Mouse (Mus musculus): Measurements from ENCODE around the gene Bckdha.

Bckdha gene

GRCm38 (mm10) chr7:25681341-25682231, 22.8 kb upstream of the Bckdha start:
- DNase-seq, result no peak

DNA sequence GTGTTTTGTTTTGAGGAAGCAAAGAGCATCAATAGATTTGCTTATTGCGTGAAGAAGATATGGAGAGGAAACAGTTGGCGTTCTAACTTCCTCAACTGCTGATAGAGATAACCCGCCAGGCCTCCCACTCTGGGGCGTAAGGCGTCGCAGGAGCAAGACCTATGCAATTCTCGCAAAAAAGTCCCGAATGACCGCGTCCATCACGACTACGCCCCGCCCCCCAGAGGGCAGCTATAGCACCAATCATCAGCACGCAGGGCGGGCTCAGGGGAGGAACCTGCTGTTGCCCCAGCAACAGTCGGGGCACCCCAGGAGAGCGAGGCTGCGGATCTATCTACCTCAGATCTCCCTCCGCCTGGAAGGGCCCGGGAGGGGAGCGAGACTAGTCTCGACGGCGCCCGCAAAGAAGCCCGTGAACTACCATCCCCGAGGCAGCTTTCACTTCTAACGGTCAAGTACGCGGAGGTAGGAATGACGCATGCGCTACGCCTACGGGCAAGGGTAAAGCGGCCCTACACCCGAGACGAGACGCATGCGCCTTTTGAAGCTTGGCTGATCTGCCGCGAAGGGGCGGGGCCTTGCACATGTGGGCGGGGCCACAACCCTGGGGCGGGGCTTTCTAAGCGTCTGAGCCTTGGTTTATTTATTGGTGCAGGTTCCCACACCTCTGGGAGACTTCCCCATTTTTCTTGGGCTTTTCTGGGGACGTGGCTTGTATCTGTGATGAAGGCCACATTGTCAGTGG, 21.9 kb upstream of the Bckdha start, which contains the start of gene B9d2:
Gene B9d2, plus strand, starts transcription at position 267 of the 745 bp plus-strand sequence.
- DNase-seq, result peak; percentile 99

- no peak for DNase-seq
Observed at GRCm38 (mm10) chr7:25679971-25680370, 21.2 kb upstream of the Bckdha start.

- DNase-seq, result no peak
Observed at GRCm38 (mm10) chr7:25677013-25677412, 18.2 kb upstream of the Bckdha start.

- DNase-seq, result peak; percentile 88
Observed at GRCm38 (mm10) chr7:25676085-25676781, 17.5 kb upstream of the Bckdha start.

DNA sequence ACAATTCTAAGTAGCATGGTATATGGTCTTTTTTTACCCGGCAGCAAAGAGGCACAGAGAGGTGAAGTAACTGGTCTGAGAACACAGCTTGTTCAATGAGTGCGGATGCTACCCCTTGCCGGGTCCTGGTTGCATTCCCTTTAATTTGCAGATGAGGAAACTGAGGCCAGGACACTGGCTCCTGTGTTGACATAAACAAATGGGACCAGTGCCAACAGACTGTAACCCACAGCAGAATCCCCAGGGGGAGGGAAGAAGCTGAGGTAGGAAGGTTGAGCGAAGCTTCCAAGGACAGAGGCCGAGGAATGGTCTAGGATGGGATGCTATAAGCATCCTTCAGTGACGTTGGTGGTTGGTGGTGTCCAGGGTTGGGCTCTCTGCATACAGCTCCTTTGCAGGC, 16.6 kb upstream of the Bckdha start:
- no peak for DNase-seq

- DNase-seq, result no peak
Observed at GRCm38 (mm10) chr7:25674719-25675300, 16.0 kb upstream of the Bckdha start, which contains the start of gene Tmem91. Gene Tmem91 (minus strand): TSS chr7:25675166.

- DNase-seq, result no peak
Observed at GRCm38 (mm10) chr7:25674297-25674696, 15.5 kb upstream of the Bckdha start.

DNA sequence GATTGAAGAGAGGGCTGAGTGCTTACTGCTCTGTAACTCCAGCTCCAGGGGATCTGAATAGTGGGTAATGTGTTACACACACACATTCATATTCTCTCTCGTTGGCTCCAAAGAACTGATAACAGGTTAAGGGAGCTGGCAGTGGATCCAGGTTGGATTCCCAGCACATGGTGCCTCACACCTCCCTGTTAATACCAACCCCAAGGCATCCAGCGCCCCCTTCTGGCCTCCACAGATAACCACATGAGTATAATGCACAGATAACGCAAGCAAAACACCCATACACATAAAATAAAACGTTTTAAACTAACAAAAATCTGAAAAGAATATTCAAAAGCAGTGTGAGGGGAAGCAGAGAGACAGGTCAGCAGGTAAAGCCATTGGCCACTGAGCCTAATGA, 13.7 kb upstream of the Bckdha start:
- no peak for DNase-seq

- DNase-seq, result no peak
Observed at GRCm38 (mm10) chr7:25671686-25672085, 12.9 kb upstream of the Bckdha start.

DNA sequence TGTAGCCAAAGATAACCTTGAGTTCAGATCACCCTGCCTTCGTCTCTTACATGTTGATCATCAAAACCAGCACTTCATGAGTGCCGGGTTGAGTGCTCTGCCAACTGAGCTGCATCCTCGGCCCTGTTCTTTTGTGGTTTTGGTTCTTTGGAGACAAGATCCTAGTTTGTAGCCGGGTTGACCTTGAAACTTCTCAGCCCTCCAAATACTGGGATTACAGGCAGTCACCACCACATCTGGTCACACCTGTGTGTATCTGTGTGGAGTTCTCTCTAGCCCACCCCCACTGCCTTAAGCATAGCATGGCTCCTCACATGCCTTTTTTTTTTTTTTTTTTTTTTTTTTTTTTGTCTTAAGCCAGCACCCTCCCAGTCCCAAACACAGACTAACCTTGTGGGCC, 11.3 kb upstream of the Bckdha start:
- DNase-seq, result no peak

GRCm38 (mm10) chr7:25669631-25670030, 10.8 kb upstream of the Bckdha start:
- DNase-seq, result no peak

DNA sequence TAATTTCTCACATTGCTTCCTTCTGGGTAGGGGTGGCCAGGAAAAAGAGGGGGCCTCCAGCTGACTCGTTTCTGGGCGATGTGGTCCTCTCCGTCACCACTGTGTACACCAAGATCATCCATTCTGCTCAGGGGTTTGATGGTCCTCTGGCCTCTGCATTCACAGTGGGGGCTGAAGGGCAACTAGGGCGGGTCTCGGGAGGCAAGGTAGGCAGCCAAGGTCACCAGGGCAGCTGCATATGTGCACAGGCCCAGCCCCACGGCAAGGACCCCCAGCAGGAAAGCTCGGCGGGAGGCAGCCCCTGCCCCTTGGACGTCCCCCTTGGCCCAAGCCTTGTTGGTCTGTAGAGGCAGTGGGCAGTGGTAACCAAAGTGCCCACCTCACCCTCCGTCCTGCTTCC, 10.4 kb upstream of the Bckdha start:
- no peak for DNase-seq

DNA sequence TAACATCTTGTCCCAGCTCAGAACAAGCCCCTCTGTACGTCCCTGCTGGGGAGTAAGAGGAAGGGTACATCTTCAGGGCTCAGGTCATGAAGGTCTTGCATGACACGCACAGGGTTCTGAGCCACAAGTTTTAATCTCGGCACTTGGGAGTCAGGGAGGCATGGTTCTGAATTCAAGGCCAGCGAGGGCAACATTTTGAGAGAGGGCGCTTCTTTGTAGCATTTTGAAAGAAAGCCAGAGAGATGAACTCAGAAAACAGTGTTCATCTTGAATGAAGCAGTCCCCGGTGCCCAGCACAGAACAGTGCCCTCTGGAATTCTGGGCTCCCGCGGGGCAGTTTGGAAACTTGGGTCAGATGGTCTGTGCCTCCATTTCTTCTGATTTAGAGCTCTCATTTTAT, 7.6 kb upstream of the Bckdha start:
- DNase-seq, result no peak

DNA sequence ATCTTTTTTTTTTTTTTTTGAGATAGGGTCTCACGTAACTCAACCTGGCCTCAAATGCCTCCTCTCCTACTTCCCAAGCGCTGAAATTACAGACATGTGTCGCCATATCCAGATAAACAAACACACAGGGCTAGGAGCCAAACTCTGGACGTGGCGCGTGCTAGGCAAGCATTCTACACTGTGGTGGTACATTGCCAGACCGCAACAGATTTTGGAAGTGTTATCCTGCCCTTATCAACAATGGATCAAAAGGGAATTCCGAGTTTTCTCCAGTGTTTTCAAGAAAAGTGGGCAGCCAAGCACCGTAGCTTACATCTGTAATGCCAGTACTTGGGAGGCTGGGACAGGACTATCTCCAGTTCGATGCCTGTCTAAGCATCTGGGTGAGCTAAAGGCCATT, 996 bp downstream of the Bckdha start:
- peak; percentile 29 for DNase-seq

GRCm38 (mm10) chr7:25655601-25656428, 3.0 kb downstream of the Bckdha start:
- DNase-seq, result peak; percentile 74

GRCm38 (mm10) chr7:25652244-25652759, 6.5 kb downstream of the Bckdha start:
- no peak for DNase-seq

- DNase-seq, result no peak
Observed at GRCm38 (mm10) chr7:25651281-25651680, 7.5 kb downstream of the Bckdha start.

DNA sequence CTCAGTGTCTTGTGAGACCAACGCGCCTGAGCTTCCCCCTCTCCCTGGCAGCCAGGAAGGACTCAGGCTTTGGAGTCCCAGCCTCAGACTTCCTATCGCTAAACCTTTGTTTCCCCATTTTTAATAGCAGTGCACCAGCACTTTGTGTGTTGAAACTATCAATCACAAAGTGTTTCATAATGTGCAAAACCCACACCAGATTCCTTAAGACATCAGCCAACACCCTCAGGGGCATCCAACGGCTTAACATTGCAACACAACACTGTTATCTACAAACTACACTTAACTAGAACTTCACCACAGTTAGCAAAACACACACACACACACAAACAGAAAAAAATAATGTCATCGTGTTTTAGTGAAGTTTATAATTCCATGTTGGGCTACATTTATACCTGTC, 8.9 kb downstream of the Bckdha start:
- no peak for DNase-seq

DNA sequence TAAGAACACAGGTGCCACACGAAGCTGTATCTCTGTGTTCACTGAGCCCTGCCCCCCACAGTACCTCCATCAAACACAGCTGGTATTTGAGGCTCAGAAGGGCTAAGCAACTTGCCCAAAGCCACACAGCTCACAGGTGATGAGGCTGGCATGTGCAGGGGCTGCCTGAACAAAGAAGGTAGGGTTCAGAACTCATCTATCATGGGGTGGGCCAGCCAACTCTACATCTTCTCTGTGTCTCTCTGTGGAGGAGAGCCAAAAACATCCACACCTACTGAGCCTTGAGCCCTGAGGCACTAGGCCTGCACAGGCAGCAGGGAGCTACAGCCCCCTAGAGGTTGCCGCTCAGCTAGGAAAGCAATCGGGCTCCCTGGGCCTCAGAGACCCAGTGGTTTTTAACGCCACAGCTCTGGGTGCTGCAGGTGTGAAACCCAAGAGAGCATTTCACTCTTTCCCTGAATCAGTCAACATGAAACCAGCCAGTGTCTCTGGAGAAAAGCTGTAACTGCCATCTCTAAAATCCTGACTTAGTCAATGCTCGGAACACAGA, 11.1 kb downstream of the Bckdha start:
- no peak for DNase-seq

- DNase-seq, result peak; percentile 26
Observed at GRCm38 (mm10) chr7:25645074-25645473, 13.7 kb downstream of the Bckdha start.

All from kidney, adult 18-20 months (tissue).